Mouse (Mus musculus) lung, embryonic 15.5 days (tissue): ENCODE measurements around the gene Fam19a5. TPM values are rescaled to one million over a fixed set of nuclear protein-coding genes. Genes with fewer than 3 reads are reported as not detected.

ENCODE experiments used
- ATAC-seq: fragments of 200-750 bp; cut with Nextera tagmentation; 2 replicates; pipeline ENCODE4 v1.8.0; 2017; ENCODE audit warnings: moderate number of reproducible peaks, borderline replicate concordance; ENCODE audit not compliant: low FRiP score, low TSS enrichment; ENCODE audit errors: extremely low read depth
- H3K27ac ChIP-seq: fragments of 300-500 bp; sonication (generic); 2 replicates; pipeline ENCODE4 v1.5.1; 2015; ENCODE audit warnings: moderate library complexity, mild to moderate bottlenecking, inconsistent platforms
- H3K27me3 ChIP-seq: fragments of 300-500 bp; sonication (generic); 2 replicates; pipeline ENCODE4 v1.6.1; 2015; ENCODE audit warnings: inconsistent platforms
- H3K36me3 ChIP-seq: fragments of 300-500 bp; sonication (generic); 2 replicates; pipeline ENCODE4 v1.6.1; 2015; ENCODE audit warnings: inconsistent platforms
- H3K4me1 ChIP-seq: fragments of 300-500 bp; sonication (generic); 2 replicates; pipeline ENCODE4 v1.6.1; 2015; ENCODE audit warnings: inconsistent platforms
- H3K4me2 ChIP-seq: fragments of 300-500 bp; sonication (generic); 2 replicates; pipeline ENCODE4 v1.6.1; 2015; ENCODE audit warnings: inconsistent platforms, mild to moderate bottlenecking, moderate library complexity
- H3K4me3 ChIP-seq: fragments of 300-500 bp; sonication (generic); 2 replicates; pipeline ENCODE4 v1.5.1; 2015; ENCODE audit warnings: mild to moderate bottlenecking, inconsistent platforms
- H3K9ac ChIP-seq: fragments of 300-500 bp; sonication (generic); 2 replicates; pipeline ENCODE4 v1.6.1; 2015; ENCODE audit warnings: inconsistent platforms
- H3K9me3 ChIP-seq: fragments of 300-500 bp; sonication (generic); 2 replicates; pipeline ENCODE4 v1.6.1; 2016; ENCODE audit warnings: inconsistent platforms
- WGBS: fragments of 180-500 bp; shearing (Covaris S2); methylation state at CpG from one replicate; pipeline ENCODE4 v1.1.7; 2015; 5-methylcytosine and 5-hydroxymethylcytosine counted together
- polyA plus RNA-seq: library from polyadenylated mRNA; unstranded; fragments of >200 nt; fragmentation: Nextera tagmentation; extraction: Ambion mirVana; gene quantifications from 2 replicates; pipeline ENCODE4 v1.2.1, GENCODE M21; 2015

Fam19a5 gene
- polyA plus RNA-seq, 1 experiment from 2014 or later, result 0.82 TPM

- no peak overlapping the region for H3K9ac ChIP-seq
- no peaks in the 10 kb centered on the region for H3K9me3 ChIP-seq
- ATAC-seq, result no peak
- H3K4me2 ChIP-seq, result no peak overlapping the region
- H3K36me3 ChIP-seq, result no peaks in the 10 kb centered on the region
- H3K4me1 ChIP-seq, result no peaks in the 10 kb centered on the region
- no peak overlapping the region for H3K27ac ChIP-seq
- H3K27me3 ChIP-seq, result no peaks in the 10 kb centered on the region
- no peak overlapping the region for H3K4me3 ChIP-seq
Observed at GRCm38 (mm10) chr15:87637234-87637633, 93.1 kb downstream of the Fam19a5 start.

- ATAC-seq, result no peak
- H3K9ac ChIP-seq, result no peak overlapping the region
- no peak overlapping the region for H3K4me2 ChIP-seq
- no peak overlapping the region for H3K27ac ChIP-seq
- no peaks in the 10 kb centered on the region for H3K9me3 ChIP-seq
- H3K4me3 ChIP-seq, result no peak overlapping the region
- H3K4me1 ChIP-seq, result no peaks in the 10 kb centered on the region
- H3K27me3 ChIP-seq, result no peaks in the 10 kb centered on the region
- 80% methylated on average over 11 of the region's 11 CpGs for WGBS
- no peaks in the 10 kb centered on the region for H3K36me3 ChIP-seq
Observed at GRCm38 (mm10) chr15:87638270-87638669, 94.2 kb downstream of the Fam19a5 start.

GRCm38 (mm10) chr15:87646313-87647061 is 102.4 kb downstream of the Fam19a5 start:
- Histone ChIP-seq H3K4me3 (no peak overlapping the region), H3K4me1 (no peaks in the 10 kb centered on the region), H3K36me3 (no peaks in the 10 kb centered on the region), H3K9me3 (no peaks in the 10 kb centered on the region), H3K4me2 (no peak overlapping the region), H3K27ac (no peak overlapping the region), H3K9ac (no peak overlapping the region), H3K27me3 (no peaks in the 10 kb centered on the region)
- 61% methylated on average over 5 of the region's 5 CpGs for WGBS
- ATAC-seq, result no peak

- Histone ChIP-seq H3K27me3 (no peaks in the 10 kb centered on the region), H3K4me2 (no peak overlapping the region), H3K4me1 (no peaks in the 10 kb centered on the region), H3K9me3 (no peaks in the 10 kb centered on the region), H3K36me3 (no peaks in the 10 kb centered on the region), H3K9ac (no peak overlapping the region), H3K27ac (no peak overlapping the region), H3K4me3 (no peak overlapping the region)
- ATAC-seq, result no peak
- WGBS, result 85% methylated on average over 2 of the region's 2 CpGs
Observed at GRCm38 (mm10) chr15:87649651-87650050, 105.6 kb downstream of the Fam19a5 start.

- Histone ChIP-seq H3K9ac (no peak overlapping the region), H3K4me1 (no peaks in the 10 kb centered on the region), H3K9me3 (no peaks in the 10 kb centered on the region), H3K27ac (no peak overlapping the region), H3K36me3 (no peaks in the 10 kb centered on the region), H3K4me3 (no peak overlapping the region), H3K4me2 (no peak overlapping the region), H3K27me3 (no peaks in the 10 kb centered on the region)
- 59% methylated on average over 6 of the region's 6 CpGs for WGBS
- no peak for ATAC-seq
Observed at GRCm38 (mm10) chr15:87654551-87654950, 110.5 kb downstream of the Fam19a5 start.

- no peak overlapping the region for H3K9ac ChIP-seq
- H3K4me1 ChIP-seq, result no peaks in the 10 kb centered on the region
- H3K4me3 ChIP-seq, result no peak overlapping the region
- WGBS, result 74% methylated on average over 20 of the region's 20 CpGs
- ATAC-seq, result no peak
- no peaks in the 10 kb centered on the region for H3K36me3 ChIP-seq
- H3K27ac ChIP-seq, result no peak overlapping the region
- H3K27me3 ChIP-seq, result no peaks in the 10 kb centered on the region
- H3K9me3 ChIP-seq, result no peaks in the 10 kb centered on the region
- H3K4me2 ChIP-seq, result no peak overlapping the region
Observed at GRCm38 (mm10) chr15:87656496-87657155, 112.5 kb downstream of the Fam19a5 start.

- Histone ChIP-seq H3K4me2 (no peak overlapping the region), H3K27me3 (no peaks in the 10 kb centered on the region), H3K9ac (no peak overlapping the region), H3K27ac (no peak overlapping the region), H3K36me3 (no peaks in the 10 kb centered on the region), H3K4me1 (no peaks in the 10 kb centered on the region), H3K4me3 (no peak overlapping the region), H3K9me3 (no peaks in the 10 kb centered on the region)
- WGBS, result 83% methylated on average over 6 of the region's 6 CpGs
- ATAC-seq, result no peak
Observed at GRCm38 (mm10) chr15:87659729-87660128, 115.6 kb downstream of the Fam19a5 start.

GRCm38 (mm10) chr15:87661954-87662353 is 117.9 kb downstream of the Fam19a5 start:
- no peaks in the 10 kb centered on the region for H3K36me3 ChIP-seq
- H3K4me1 ChIP-seq, result no peaks in the 10 kb centered on the region
- 86% methylated on average over 7 of the region's 7 CpGs for WGBS

GRCm38 (mm10) chr15:87666041-87666750 is 122.1 kb downstream of the Fam19a5 start:
- Histone ChIP-seq H3K4me2 (no peak overlapping the region), H3K9me3 (no peaks in the 10 kb centered on the region), H3K9ac (no peak overlapping the region), H3K27me3 (no peaks in the 10 kb centered on the region), H3K4me3 (no peak overlapping the region), H3K4me1 (no peaks in the 10 kb centered on the region), H3K27ac (no peak overlapping the region), H3K36me3 (no peaks in the 10 kb centered on the region)
- WGBS, result 88% methylated on average over 13 of the region's 13 CpGs
- no peak for ATAC-seq

More at GRCm38 (mm10) chr15:87661954-87662353, 117.9 kb downstream of the Fam19a5 start:
- Histone ChIP-seq H3K27ac (no peak overlapping the region), H3K27me3 (no peaks in the 10 kb centered on the region), H3K9ac (no peak overlapping the region), H3K4me3 (no peak overlapping the region), H3K4me2 (no peak overlapping the region), H3K9me3 (no peaks in the 10 kb centered on the region)
- ATAC-seq, result no peak

GRCm38 (mm10) chr15:87667416-87667815 is 123.3 kb downstream of the Fam19a5 start:
- H3K9me3 ChIP-seq, result no peaks in the 10 kb centered on the region
- no peak overlapping the region for H3K9ac ChIP-seq
- 77% methylated on average over 7 of the region's 7 CpGs for WGBS
- H3K4me2 ChIP-seq, result no peak overlapping the region
- no peak overlapping the region for H3K27ac ChIP-seq
- no peaks in the 10 kb centered on the region for H3K27me3 ChIP-seq
- no peak for ATAC-seq
- no peaks in the 10 kb centered on the region for H3K36me3 ChIP-seq
- no peak overlapping the region for H3K4me3 ChIP-seq
- H3K4me1 ChIP-seq, result no peaks in the 10 kb centered on the region

GRCm38 (mm10) chr15:87668112-87668511 is 124.0 kb downstream of the Fam19a5 start:
- Histone ChIP-seq H3K36me3 (no peaks in the 10 kb centered on the region), H3K4me2 (no peak overlapping the region), H3K27me3 (no peaks in the 10 kb centered on the region), H3K9ac (no peak overlapping the region), H3K4me3 (no peak overlapping the region), H3K4me1 (no peaks in the 10 kb centered on the region), H3K27ac (no peak overlapping the region), H3K9me3 (no peaks in the 10 kb centered on the region)
- no peak for ATAC-seq
- WGBS, result 67% methylated on average over 5 of the region's 5 CpGs

- 52% methylated on average over 9 of the region's 9 CpGs for WGBS
- Histone ChIP-seq H3K9me3 (no peaks in the 10 kb centered on the region), H3K4me1 (no peaks in the 10 kb centered on the region), H3K9ac (no peak overlapping the region), H3K4me2 (no peak overlapping the region), H3K4me3 (no peak overlapping the region), H3K36me3 (no peaks in the 10 kb centered on the region), H3K27me3 (no peaks in the 10 kb centered on the region), H3K27ac (no peak overlapping the region)
- ATAC-seq, result no peak
Observed at GRCm38 (mm10) chr15:87671929-87672328, 127.8 kb downstream of the Fam19a5 start.
